Mouse (Mus musculus): ENCODE data around the gene Lrrc9. TPM values are rescaled to one million over a fixed set of nuclear protein-coding genes. Genes with fewer than 3 reads are reported as not detected.

The Lrrc9 gene
- polyA plus RNA-seq, 1 experiment from 2014 or later, result 0.05 TPM

DNA sequence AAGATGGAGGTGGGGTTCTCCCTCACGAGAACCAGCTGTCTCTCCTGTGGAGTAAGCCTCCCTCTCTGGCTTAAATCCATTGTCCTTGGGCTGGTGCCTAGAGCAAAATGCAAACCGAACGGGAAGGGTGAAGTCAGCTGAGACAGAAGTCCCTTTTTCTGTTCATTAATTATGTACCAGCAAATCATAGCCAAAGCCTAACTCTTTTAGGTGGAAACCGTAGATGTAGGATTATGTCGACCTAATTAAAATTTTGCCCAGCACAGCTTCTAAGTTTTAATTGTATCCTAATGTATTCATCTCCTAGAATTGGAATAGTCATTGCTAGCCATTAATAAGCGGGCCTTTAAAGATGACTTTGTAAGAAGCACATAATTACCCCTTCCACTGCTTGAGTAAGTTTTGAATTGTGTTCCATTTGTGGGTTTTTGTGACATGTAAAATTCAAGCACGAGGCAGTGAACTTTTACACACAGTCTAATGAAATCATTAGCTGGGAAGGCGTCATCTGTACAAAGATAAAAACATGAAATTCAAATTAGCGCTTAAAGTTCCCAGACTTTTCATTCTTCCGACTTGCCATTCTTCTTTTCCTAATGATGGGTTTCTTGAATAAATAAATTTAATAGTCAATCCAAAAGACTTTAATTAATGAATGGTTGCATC lies 3.9 kb upstream of the Lrrc9 start:
- Histone ChIP-seq H3K9ac (ENCODE audit: low read depth, low read length) (no peak overlapping the region), H3K9me3 (ENCODE audit: control insufficient read depth) (no peaks in the 10 kb centered on the region), H3K4me1 (replicated peaks; ENCODE audit: control insufficient read depth, insufficient read depth, low read length) (peaks cover 4% of the 10 kb centered on the region; the same call in 1 of the 2 replicates), H3K27ac (ENCODE audit: low read depth, low read length) (no peak overlapping the region), H3K4me3 (ENCODE audit: low read depth, low read length) (no peak overlapping the region), H3K36me3 (ENCODE audit: control insufficient read depth, insufficient read depth) (no peaks in the 10 kb centered on the region), H3K4me2 (replicated peaks; ENCODE audit: low read depth) (no peak overlapping the region), H3K27me3 (replicated peaks; ENCODE audit: control insufficient read depth, insufficient read depth, low read length) (no peaks in the 10 kb centered on the region)
- TF ChIP-seq CTCF (IDR thresholded peaks at IDR 0.05; ENCODE audit: low read depth), result no peak
- ATAC-seq, result no peak
- WGBS, result 72% methylated on average over 10 of the region's 10 CpGs

DNA sequence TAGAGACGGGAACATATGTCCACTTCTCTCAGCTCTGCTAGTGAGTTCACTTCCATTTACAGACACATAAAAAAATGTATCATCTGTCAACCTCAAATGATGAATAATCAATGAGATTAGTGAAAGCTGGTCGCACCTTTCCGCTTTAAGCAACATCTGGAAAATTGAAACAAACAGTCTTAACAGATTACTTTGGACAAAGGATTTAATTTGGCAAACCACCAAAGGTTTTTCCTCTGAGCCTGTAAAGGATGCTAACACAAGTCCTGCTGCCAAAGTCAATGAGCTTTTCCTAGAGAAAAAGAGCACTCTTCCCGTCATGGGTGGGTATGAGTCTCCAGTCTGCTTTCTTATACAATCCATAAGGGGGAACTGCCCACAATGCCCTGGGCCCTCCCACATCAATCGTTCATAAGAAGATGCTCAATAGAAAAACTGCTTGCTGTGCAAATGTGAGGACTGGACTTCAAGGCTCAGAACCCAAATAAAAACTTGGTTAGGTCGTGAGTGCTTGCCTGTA lies 2.6 kb upstream of the Lrrc9 start:
- peaks cover 4% of the 10 kb centered on the region; the same call in 1 of the 2 replicates for H3K4me1 ChIP-seq (replicated peaks; ENCODE audit: control insufficient read depth, insufficient read depth, low read length)
- WGBS, result 67% methylated on average over 6 of the region's 6 CpGs
- ATAC-seq, result no peak

GRCm38 (mm10) chr12:72453941-72454340 lies 12.3 kb downstream of the Lrrc9 start:
- Histone ChIP-seq H3K9me3 (ENCODE audit: control insufficient read depth) (no peaks in the 10 kb centered on the region), H3K27me3 (replicated peaks; ENCODE audit: control insufficient read depth, insufficient read depth, low read length) (no peaks in the 10 kb centered on the region), H3K4me1 (replicated peaks; ENCODE audit: control insufficient read depth, insufficient read depth, low read length) (no peaks in the 10 kb centered on the region), H3K9ac (ENCODE audit: low read depth, low read length) (no peak overlapping the region), H3K4me3 (ENCODE audit: low read depth, low read length) (no peak overlapping the region), H3K4me2 (replicated peaks; ENCODE audit: low read depth) (no peak overlapping the region), H3K36me3 (ENCODE audit: control insufficient read depth, insufficient read depth) (no peaks in the 10 kb centered on the region), H3K27ac (ENCODE audit: low read depth, low read length) (no peak overlapping the region)
- TF ChIP-seq CTCF (IDR thresholded peaks at IDR 0.05; ENCODE audit: low read depth), result no peak
- WGBS, result 77% methylated on average over 17 of the region's 17 CpGs
- ATAC-seq, result no peak

More for the DNA sequence above, 2.6 kb upstream of the Lrrc9 start:
- Histone ChIP-seq H3K4me3 (ENCODE audit: low read depth, low read length) (no peak overlapping the region), H3K4me2 (replicated peaks; ENCODE audit: low read depth) (no peak overlapping the region), H3K27ac (ENCODE audit: low read depth, low read length) (no peak overlapping the region), H3K9me3 (ENCODE audit: control insufficient read depth) (no peaks in the 10 kb centered on the region), H3K36me3 (ENCODE audit: control insufficient read depth, insufficient read depth) (no peaks in the 10 kb centered on the region), H3K9ac (ENCODE audit: low read depth, low read length) (no peak overlapping the region), H3K27me3 (replicated peaks; ENCODE audit: control insufficient read depth, insufficient read depth, low read length) (no peaks in the 10 kb centered on the region)
- no peak for TF ChIP-seq CTCF (IDR thresholded peaks at IDR 0.05; ENCODE audit: low read depth)

GRCm38 (mm10) chr12:72461191-72461893 lies 19.7 kb downstream of the Lrrc9 start:
- H3K36me3 ChIP-seq (ENCODE audit: control insufficient read depth, insufficient read depth), result no peaks in the 10 kb centered on the region
- WGBS, result 48% methylated on average over 11 of the region's 11 CpGs
- peak overlapping the region; percentile 37; the same call in 1 of the 2 replicates for H3K4me2 ChIP-seq (replicated peaks; ENCODE audit: low read depth)
- peak; percentile 70 for TF ChIP-seq CTCF (IDR thresholded peaks at IDR 0.05; ENCODE audit: low read depth)
- H3K9me3 ChIP-seq (ENCODE audit: control insufficient read depth), result no peaks in the 10 kb centered on the region
- H3K27me3 ChIP-seq (replicated peaks; ENCODE audit: control insufficient read depth, insufficient read depth, low read length), result no peaks in the 10 kb centered on the region; the same call in 1 of the 2 replicates
- H3K27ac ChIP-seq (ENCODE audit: low read depth, low read length), result no peak overlapping the region
- ATAC-seq, result peak; percentile 25; the same call in 1 of the 2 replicates
- H3K4me1 ChIP-seq (replicated peaks; ENCODE audit: control insufficient read depth, insufficient read depth, low read length), result no peaks in the 10 kb centered on the region
- no peak overlapping the region for H3K4me3 ChIP-seq (ENCODE audit: low read depth, low read length)
- no peak overlapping the region for H3K9ac ChIP-seq (ENCODE audit: low read depth, low read length)

DNA sequence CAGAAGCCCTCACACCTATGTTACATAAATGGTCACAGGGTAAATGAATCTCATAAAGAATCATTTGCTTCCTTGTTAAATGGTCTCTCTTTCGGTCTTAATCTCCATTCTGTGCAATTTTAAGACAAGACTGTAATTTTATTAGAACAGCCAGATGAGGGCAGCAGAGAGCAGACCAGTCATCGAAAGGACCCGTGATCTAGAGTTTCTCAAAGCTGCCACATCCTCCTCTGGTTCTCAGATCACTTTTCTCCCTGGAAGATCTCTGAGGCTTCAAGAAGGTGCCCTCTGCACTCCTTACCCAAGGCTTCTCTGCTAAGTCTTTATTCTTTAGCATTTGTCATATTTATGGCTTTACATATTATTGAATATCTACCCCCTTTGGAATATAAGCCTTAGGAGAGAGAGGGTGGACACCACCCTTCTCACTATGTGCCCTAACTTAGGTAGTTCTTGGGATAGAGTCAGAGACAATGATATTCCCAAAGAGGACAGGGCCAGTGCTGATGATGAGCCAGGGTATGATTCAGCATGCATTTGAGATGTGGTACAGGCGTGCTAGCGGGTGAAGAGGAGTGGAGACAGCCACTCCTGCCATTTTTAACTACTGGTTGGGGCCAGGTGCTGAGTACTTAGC lies 20.3 kb downstream of the Lrrc9 start:
- H3K27me3 ChIP-seq (replicated peaks; ENCODE audit: control insufficient read depth, insufficient read depth, low read length), result no peaks in the 10 kb centered on the region; the same call in 1 of the 2 replicates
- TF ChIP-seq CTCF (IDR thresholded peaks at IDR 0.05; ENCODE audit: low read depth), result peak; percentile 81
- H3K27ac ChIP-seq (ENCODE audit: low read depth, low read length), result no peak overlapping the region
- no peaks in the 10 kb centered on the region for H3K9me3 ChIP-seq (ENCODE audit: control insufficient read depth)
- no peaks in the 10 kb centered on the region for H3K4me1 ChIP-seq (replicated peaks; ENCODE audit: control insufficient read depth, insufficient read depth, low read length)
- ATAC-seq, result peak; percentile 28; the same call in 1 of the 2 replicates
- H3K36me3 ChIP-seq (ENCODE audit: control insufficient read depth, insufficient read depth), result no peaks in the 10 kb centered on the region
- H3K4me2 ChIP-seq (replicated peaks; ENCODE audit: low read depth), result peak overlapping the region; percentile 37; the same call in 1 of the 2 replicates
- no peak overlapping the region for H3K9ac ChIP-seq (ENCODE audit: low read depth, low read length)
- 44% methylated on average over 5 of the region's 5 CpGs for WGBS
- no peak overlapping the region for H3K4me3 ChIP-seq (ENCODE audit: low read depth, low read length)
